Mouse (Mus musculus): ENCODE data around the gene Scube3.
A peak's percentile ranks its signal among the peaks of the same experiment; 100 is the strongest.

Scube3 gene

GRCm38 (mm10) chr17:28141771-28142699, at the start of gene Scube3:
Scube3 (plus strand) TSS chr17:28142141.
- peak in 1 of 2 experiments; percentile 43 for DNase-seq

- DNase-seq: no peak
Observed at GRCm38 (mm10) chr17:28092297-28092696, 49.6 kb upstream of the Scube3 start.

GRCm38 (mm10) chr17:28093837-28094236, 48.1 kb upstream of the Scube3 start:
- DNase-seq: no peak

- no peak for DNase-seq
Observed at GRCm38 (mm10) chr17:28096418-28096817, 45.5 kb upstream of the Scube3 start.

- DNase-seq: no peak
Observed at GRCm38 (mm10) chr17:28097308-28097707, 44.6 kb upstream of the Scube3 start.

- no peak for DNase-seq
Observed at GRCm38 (mm10) chr17:28099086-28099485, 42.9 kb upstream of the Scube3 start.

GRCm38 (mm10) chr17:28100669-28101068, 41.3 kb upstream of the Scube3 start:
- DNase-seq: no peak

GRCm38 (mm10) chr17:28101284-28101887, 40.6 kb upstream of the Scube3 start:
- DNase-seq: no peak

- DNase-seq: no peak
Observed at GRCm38 (mm10) chr17:28101902-28102319, 40.0 kb upstream of the Scube3 start.

GRCm38 (mm10) chr17:28104416-28104815, 37.5 kb upstream of the Scube3 start:
- DNase-seq: no peak

GRCm38 (mm10) chr17:28106352-28106751, 35.6 kb upstream of the Scube3 start:
- no peak for DNase-seq

GRCm38 (mm10) chr17:28107275-28107674, 34.7 kb upstream of the Scube3 start:
- no peak for DNase-seq

- DNase-seq: no peak
Observed at GRCm38 (mm10) chr17:28112266-28112665, 29.7 kb upstream of the Scube3 start.

- no peak for DNase-seq
Observed at GRCm38 (mm10) chr17:28116335-28116734, 25.6 kb upstream of the Scube3 start.

- DNase-seq: peak; percentile 65 to 72
Observed at GRCm38 (mm10) chr17:28117451-28118209, 24.3 kb upstream of the Scube3 start.

GRCm38 (mm10) chr17:28120460-28120859, 21.5 kb upstream of the Scube3 start:
- DNase-seq: no peak

- DNase-seq: no peak
Observed at GRCm38 (mm10) chr17:28122949-28123348, 19.0 kb upstream of the Scube3 start.

GRCm38 (mm10) chr17:28123627-28124026, 18.3 kb upstream of the Scube3 start:
- DNase-seq: no peak

GRCm38 (mm10) chr17:28124368-28124767, 17.6 kb upstream of the Scube3 start:
- no peak for DNase-seq

- no peak for DNase-seq
Observed at GRCm38 (mm10) chr17:28129796-28130195, 12.1 kb upstream of the Scube3 start.

- DNase-seq: no peak
Observed at GRCm38 (mm10) chr17:28130391-28131125, 11.4 kb upstream of the Scube3 start.

GRCm38 (mm10) chr17:28131156-28131555, 10.8 kb upstream of the Scube3 start:
- DNase-seq: no peak

- peak; percentile 69 to 79 for DNase-seq
Observed at GRCm38 (mm10) chr17:28133193-28133592, 8.7 kb upstream of the Scube3 start.
